Mouse (Mus musculus) embryonic facial prominence, embryonic 15.5 days (tissue): ENCODE data around the gene Xrra1. TPM values are rescaled to one million over a fixed set of nuclear protein-coding genes. Genes with fewer than 3 reads are reported as not detected.

ENCODE experiments used
- ATAC-seq: fragments of 200-750 bp; cut with Nextera tagmentation; 2 replicates; pipeline ENCODE4 v1.8.0; 2017; ENCODE audit warnings: low read depth, moderate TSS enrichment; ENCODE audit not compliant: insufficient number of reproducible peaks, low FRiP score, low TSS enrichment
- H3K27ac ChIP-seq: fragments of 300-500 bp; sonication (generic); replicated peaks from 2 replicates; pipeline ENCODE4 v1.5.1; 2015; ENCODE audit warnings: mild to moderate bottlenecking, inconsistent platforms
- H3K27me3 ChIP-seq: fragments of 300-500 bp; sonication (generic); 2 replicates; pipeline ENCODE4 v1.6.1; 2015; ENCODE audit warnings: inconsistent platforms
- H3K36me3 ChIP-seq: fragments of 300-500 bp; sonication (generic); 2 replicates; pipeline ENCODE4 v1.6.1; 2015; ENCODE audit warnings: mild to moderate bottlenecking, inconsistent platforms
- H3K4me1 ChIP-seq: fragments of 300-500 bp; sonication (generic); 2 replicates; pipeline ENCODE4 v1.6.1; 2015; ENCODE audit warnings: inconsistent platforms
- H3K4me2 ChIP-seq: fragments of 300-500 bp; sonication (generic); replicated peaks from 2 replicates; pipeline ENCODE4 v1.6.1; 2015; ENCODE audit warnings: mild to moderate bottlenecking, inconsistent platforms
- H3K4me3 ChIP-seq: fragments of 300-500 bp; sonication (generic); replicated peaks from 2 replicates; pipeline ENCODE4 v1.5.1; 2015; ENCODE audit warnings: mild to moderate bottlenecking, inconsistent platforms
- H3K9ac ChIP-seq: fragments of 300-500 bp; sonication (generic); 2 replicates; pipeline ENCODE4 v1.6.1; 2015; ENCODE audit warnings: inconsistent platforms
- H3K9me3 ChIP-seq: fragments of 300-500 bp; sonication (generic); replicated peaks from 2 replicates; pipeline ENCODE4 v1.6.1; 2016; ENCODE audit warnings: inconsistent platforms
- WGBS: fragments of 180-500 bp; shearing (Covaris S2); methylation state at CpG from one replicate; pipeline ENCODE4 v1.1.7; 2015; 5-methylcytosine and 5-hydroxymethylcytosine counted together
- polyA plus RNA-seq: library from polyadenylated mRNA; unstranded; fragments of >200 nt; fragmentation: Nextera tagmentation; extraction: Ambion mirVana; gene quantifications from 2 replicates; pipeline ENCODE4 v1.2.1, GENCODE M21; 2015

Xrra1 gene
- polyA plus RNA-seq, 1 experiment from 2014 or later = 0.65 TPM

- no peaks in the 10 kb centered on the region for H3K27me3 ChIP-seq
- no peaks in the 10 kb centered on the region for H3K4me1 ChIP-seq
- H3K9ac ChIP-seq = peak within 1 kb of the TSS; percentile 49; the same call in 1 of the 2 replicates
- H3K27ac ChIP-seq = peak within 1 kb of the TSS; percentile 74
- H3K4me3 ChIP-seq = peak within 1 kb of the TSS; percentile 54
- no peaks in the 10 kb centered on the region for H3K36me3 ChIP-seq
- no peaks in the 10 kb centered on the region for H3K9me3 ChIP-seq
- peak within 1 kb of the TSS; percentile 56 for H3K4me2 ChIP-seq
- WGBS = under 1% methylated on average over 26 of the region's 26 CpGs
- ATAC-seq = peak; percentile 94
Observed at GRCm38 (mm10) chr7:99828083-99828570, 30.8 kb upstream of the Xrra1 start, which contains the start of gene Neu3. Neu3 (minus strand) TSS chr7:99828417.

- Histone ChIP-seq H3K9me3 (no peaks in the 10 kb centered on the region), H3K9ac (no peak overlapping the region), H3K4me2 (no peak overlapping the region), H3K36me3 (peaks cover 15% of the 10 kb centered on the region), H3K27me3 (no peaks in the 10 kb centered on the region), H3K27ac (no peak overlapping the region), H3K4me1 (no peaks in the 10 kb centered on the region), H3K4me3 (no peak overlapping the region)
- 76% methylated on average over 5 of the region's 5 CpGs for WGBS
- ATAC-seq = no peak
Observed at GRCm38 (mm10) chr7:99833115-99833845, 25.6 kb upstream of the Xrra1 start.

- Histone ChIP-seq H3K27me3 (no peaks in the 10 kb centered on the region), H3K27ac (no peak overlapping the region), H3K4me3 (no peak overlapping the region), H3K9ac (no peak overlapping the region), H3K4me2 (no peak overlapping the region), H3K4me1 (no peaks in the 10 kb centered on the region), H3K36me3 (peaks cover 20% of the 10 kb centered on the region), H3K9me3 (no peaks in the 10 kb centered on the region)
- no peak for ATAC-seq
- 66% methylated on average over 2 of the region's 2 CpGs for WGBS
Observed at GRCm38 (mm10) chr7:99833846-99834222, 25.1 kb upstream of the Xrra1 start.

- Histone ChIP-seq H3K27ac (no peak overlapping the region), H3K36me3 (peaks cover 24% of the 10 kb centered on the region), H3K4me1 (no peaks in the 10 kb centered on the region), H3K9ac (no peak overlapping the region), H3K27me3 (no peaks in the 10 kb centered on the region), H3K9me3 (no peaks in the 10 kb centered on the region), H3K4me3 (no peak overlapping the region), H3K4me2 (no peak overlapping the region)
- WGBS = 86% methylated on average over 5 of the region's 5 CpGs
- ATAC-seq = no peak
Observed at GRCm38 (mm10) chr7:99834314-99834853, 24.5 kb upstream of the Xrra1 start.

GRCm38 (mm10) chr7:99836781-99837180, 22.1 kb upstream of the Xrra1 start:
- no peaks in the 10 kb centered on the region for H3K9me3 ChIP-seq
- H3K4me1 ChIP-seq = no peaks in the 10 kb centered on the region
- H3K9ac ChIP-seq = no peak overlapping the region
- H3K36me3 ChIP-seq = peaks cover 45% of the 10 kb centered on the region
- no peak for ATAC-seq
- H3K4me2 ChIP-seq = no peak overlapping the region
- no peak overlapping the region for H3K4me3 ChIP-seq
- no peak overlapping the region for H3K27ac ChIP-seq
- no peaks in the 10 kb centered on the region for H3K27me3 ChIP-seq
- WGBS = 60% methylated on average over 4 of the region's 4 CpGs

GRCm38 (mm10) chr7:99837358-99838071, 21.4 kb upstream of the Xrra1 start:
- Histone ChIP-seq H3K27me3 (no peaks in the 10 kb centered on the region), H3K4me2 (no peak overlapping the region), H3K9me3 (no peaks in the 10 kb centered on the region), H3K4me1 (no peaks in the 10 kb centered on the region), H3K4me3 (no peak overlapping the region), H3K36me3 (peaks cover 52% of the 10 kb centered on the region), H3K9ac (no peak overlapping the region), H3K27ac (no peak overlapping the region)
- ATAC-seq = no peak
- WGBS = 88% methylated on average over 6 of the region's 6 CpGs

- no peaks in the 10 kb centered on the region for H3K4me1 ChIP-seq
- H3K4me2 ChIP-seq = no peak overlapping the region
- no peak overlapping the region for H3K9ac ChIP-seq
- H3K27ac ChIP-seq = no peak overlapping the region
- H3K9me3 ChIP-seq = no peaks in the 10 kb centered on the region
- peaks cover 59% of the 10 kb centered on the region for H3K36me3 ChIP-seq
- no peak overlapping the region for H3K4me3 ChIP-seq
- WGBS = 82% methylated on average over 3 of the region's 3 CpGs
- no peaks in the 10 kb centered on the region for H3K27me3 ChIP-seq
- no peak for ATAC-seq
Observed at GRCm38 (mm10) chr7:99838241-99838640, 20.7 kb upstream of the Xrra1 start.

GRCm38 (mm10) chr7:99845533-99846236, 13.2 kb upstream of the Xrra1 start:
- no peaks in the 10 kb centered on the region for H3K27me3 ChIP-seq
- H3K27ac ChIP-seq = no peak overlapping the region
- no peaks in the 10 kb centered on the region for H3K9me3 ChIP-seq
- no peak overlapping the region for H3K4me2 ChIP-seq
- H3K4me3 ChIP-seq = no peak overlapping the region
- peaks cover 72% of the 10 kb centered on the region for H3K36me3 ChIP-seq
- WGBS = 93% methylated on average over 8 of the region's 8 CpGs
- no peak overlapping the region for H3K9ac ChIP-seq
- no peak for ATAC-seq
- H3K4me1 ChIP-seq = no peaks in the 10 kb centered on the region

- peaks cover 56% of the 10 kb centered on the region for H3K36me3 ChIP-seq
- H3K4me3 ChIP-seq = no peak overlapping the region
- H3K27me3 ChIP-seq = no peaks in the 10 kb centered on the region
- 87% methylated on average over 5 of the region's 5 CpGs for WGBS
- ATAC-seq = no peak
- H3K9ac ChIP-seq = no peak overlapping the region
- no peaks in the 10 kb centered on the region for H3K4me1 ChIP-seq
- H3K4me2 ChIP-seq = no peak overlapping the region
- H3K27ac ChIP-seq = no peak overlapping the region
- H3K9me3 ChIP-seq = no peaks in the 10 kb centered on the region
Observed at GRCm38 (mm10) chr7:99850534-99850933, 8.4 kb upstream of the Xrra1 start.

GRCm38 (mm10) chr7:99851121-99851520, 7.8 kb upstream of the Xrra1 start:
- Histone ChIP-seq H3K9me3 (no peaks in the 10 kb centered on the region), H3K27ac (no peak overlapping the region), H3K27me3 (no peaks in the 10 kb centered on the region), H3K4me3 (no peak overlapping the region), H3K4me1 (no peaks in the 10 kb centered on the region), H3K9ac (no peak overlapping the region), H3K36me3 (peaks cover 51% of the 10 kb centered on the region), H3K4me2 (no peak overlapping the region)
- 61% methylated on average over 1 of the region's 1 CpGs for WGBS
- ATAC-seq = no peak

- 79% methylated on average over 6 of the region's 6 CpGs for WGBS
- Histone ChIP-seq H3K4me1 (peaks cover 5% of the 10 kb centered on the region), H3K4me2 (no peak overlapping the region), H3K27me3 (no peaks in the 10 kb centered on the region), H3K4me3 (no peak overlapping the region), H3K27ac (no peak overlapping the region), H3K36me3 (peaks cover 50% of the 10 kb centered on the region), H3K9me3 (no peaks in the 10 kb centered on the region), H3K9ac (no peak overlapping the region)
- ATAC-seq = no peak
Observed at GRCm38 (mm10) chr7:99851618-99852017, 7.3 kb upstream of the Xrra1 start.
